Mouse (Mus musculus) gastrocnemius, postnatal 10 days (tissue): ENCODE measurements around the gene Cass4. TPM values are rescaled to one million over a fixed set of nuclear protein-coding genes. Genes with fewer than 3 reads are reported as not detected.

Experiments
- DNase-seq: peaks from one replicate; pipeline ENCODE4 v3.0.0; 2021; ENCODE audit warnings: mixed read lengths
- total RNA-seq, 2 experiments: library from RNA; stranded (reverse); gene quantifications; 2 replicates each; pipeline ENCODE4 v1.2.3; 2021

The Cass4 gene
- total RNA-seq, 2 experiments from 2014 or later: 0.26 to 0.41 TPM

GRCm38 (mm10) chr2:172440640-172441005, 47.0 kb downstream of the Cass4 start:
- no peak for DNase-seq

DNA sequence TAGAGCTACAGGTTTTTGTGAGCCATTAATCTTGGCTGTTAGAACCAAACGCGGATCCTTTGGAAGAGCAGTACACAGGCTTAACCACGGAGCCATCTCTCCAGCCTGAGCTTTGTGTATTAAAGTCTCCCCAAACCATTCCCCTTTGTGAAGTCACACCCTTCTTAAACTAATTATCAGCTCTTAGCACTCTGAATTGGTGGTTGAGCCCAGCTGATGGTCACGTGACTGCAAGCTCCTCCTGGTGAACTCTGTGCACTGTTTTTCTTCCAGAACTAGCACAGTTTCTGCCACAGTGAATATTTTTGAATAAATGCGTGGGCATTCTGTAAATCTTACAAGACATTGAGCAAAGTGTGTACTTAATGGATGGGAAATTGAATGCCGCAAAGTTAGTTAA, 47.6 kb downstream of the Cass4 start:
- no peak for DNase-seq

DNA sequence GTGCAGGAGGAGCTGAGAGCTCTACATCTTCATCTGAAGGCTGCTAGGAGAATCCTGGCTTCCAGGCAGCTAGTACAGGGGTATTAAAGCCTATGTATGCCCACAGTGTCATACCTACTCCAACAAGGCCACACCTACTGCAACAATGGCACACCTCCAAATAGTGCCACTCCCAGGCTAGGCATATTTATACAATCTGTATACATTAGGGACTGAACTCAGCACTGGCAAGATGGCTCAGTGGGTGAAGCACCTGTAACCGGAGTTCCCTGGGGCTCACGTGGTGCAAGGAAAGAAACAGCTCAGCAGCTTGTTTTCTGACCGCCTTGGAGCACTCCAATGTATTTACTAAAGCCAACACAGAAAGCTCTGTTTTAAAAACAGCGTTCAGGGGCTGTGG, 52.0 kb downstream of the Cass4 start:
- no peak for DNase-seq

DNA sequence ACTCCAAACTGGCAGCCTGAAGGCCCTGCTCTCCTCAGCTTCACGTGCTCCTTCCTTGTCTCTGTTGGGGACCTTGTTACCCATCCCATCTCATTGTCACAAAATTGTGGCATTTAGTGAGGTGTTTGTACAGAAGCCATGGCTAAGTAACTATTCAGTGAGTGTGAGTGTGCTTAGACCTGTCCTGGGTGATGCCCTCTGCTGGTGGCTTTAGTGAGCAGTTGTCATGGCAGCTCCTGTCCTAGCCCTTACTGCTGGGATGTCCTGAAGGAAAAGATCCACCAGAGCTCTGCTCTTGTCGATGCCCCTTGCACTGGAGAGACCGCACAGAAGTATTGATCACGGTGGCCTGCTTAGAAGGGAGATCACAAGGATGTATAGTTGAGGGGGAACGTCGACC, 53.7 kb downstream of the Cass4 start:
- no peak for DNase-seq

GRCm38 (mm10) chr2:172448329-172448728, 54.7 kb downstream of the Cass4 start:
- no peak for DNase-seq

GRCm38 (mm10) chr2:172450640-172451039, 57.0 kb downstream of the Cass4 start:
- peak; percentile 34 for DNase-seq

GRCm38 (mm10) chr2:172452031-172452430, 58.4 kb downstream of the Cass4 start:
- DNase-seq: no peak

DNA sequence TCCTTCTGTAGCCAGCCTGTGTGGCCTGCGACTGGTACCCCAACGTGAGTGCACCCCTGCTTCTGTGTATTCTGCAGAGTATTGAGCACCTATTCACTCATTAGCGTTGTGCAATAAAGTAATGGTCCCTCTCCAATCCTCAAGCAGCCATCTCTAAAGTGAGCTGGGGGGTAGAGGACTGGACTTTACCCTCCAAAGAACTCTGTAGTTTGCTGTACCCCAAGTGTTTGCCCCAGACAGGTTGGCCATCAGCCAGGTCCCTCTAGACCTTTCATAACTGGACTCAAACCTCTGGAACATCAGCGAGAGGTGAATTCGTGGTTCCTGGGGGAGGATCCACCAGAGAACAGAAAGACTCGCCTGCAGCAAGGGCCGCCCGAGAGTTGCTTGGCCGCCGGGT, 58.9 kb downstream of the Cass4 start:
- no peak for DNase-seq

DNA sequence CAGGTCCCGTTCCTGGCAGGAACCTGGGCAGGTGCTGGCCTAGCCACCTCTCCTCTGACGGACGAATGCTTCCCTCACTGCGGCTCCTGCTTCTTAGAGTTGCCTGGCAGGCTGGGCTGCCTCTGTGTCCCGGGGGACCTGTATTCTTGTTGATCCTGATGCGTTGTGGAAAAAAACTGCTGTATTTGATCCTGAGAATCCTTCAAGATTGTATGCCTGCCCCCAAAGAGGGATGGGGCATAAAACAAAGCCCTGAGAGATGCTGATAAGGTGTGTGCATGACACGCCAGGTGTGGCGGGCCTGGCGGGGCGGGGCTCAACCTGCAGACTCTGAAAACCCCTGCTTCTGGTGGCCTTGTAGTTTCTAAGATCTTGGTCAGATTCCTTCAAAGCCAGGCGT, 64.9 kb downstream of the Cass4 start, which contains the start of gene Gcnt7:
Gene Gcnt7 (minus strand): TSS at position 101 of the 400 bp plus-strand sequence.
- DNase-seq: no peak

DNA sequence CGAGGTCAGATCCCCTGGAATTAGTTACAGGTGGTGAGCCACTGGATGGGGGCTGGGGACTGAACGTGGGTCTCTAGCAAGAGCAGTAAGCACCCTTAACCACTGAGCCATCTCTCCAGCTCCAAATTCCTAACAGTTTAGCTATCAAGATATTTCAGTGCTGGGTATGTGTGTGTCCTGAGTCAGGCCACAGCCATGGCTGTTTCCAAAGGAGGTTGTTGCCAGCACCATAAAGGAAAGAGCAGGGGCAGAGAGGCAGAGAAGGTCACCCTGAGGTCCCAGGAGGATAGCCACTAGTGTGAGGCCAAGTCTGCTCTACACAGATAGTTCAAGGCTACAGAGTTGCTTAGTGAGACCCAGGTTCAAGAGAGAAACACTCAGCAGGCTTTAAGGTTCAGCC, 67.1 kb downstream of the Cass4 start:
- no peak for DNase-seq

- DNase-seq: no peak
Measured at GRCm38 (mm10) chr2:172462813-172463212, 69.2 kb downstream of the Cass4 start.

DNA sequence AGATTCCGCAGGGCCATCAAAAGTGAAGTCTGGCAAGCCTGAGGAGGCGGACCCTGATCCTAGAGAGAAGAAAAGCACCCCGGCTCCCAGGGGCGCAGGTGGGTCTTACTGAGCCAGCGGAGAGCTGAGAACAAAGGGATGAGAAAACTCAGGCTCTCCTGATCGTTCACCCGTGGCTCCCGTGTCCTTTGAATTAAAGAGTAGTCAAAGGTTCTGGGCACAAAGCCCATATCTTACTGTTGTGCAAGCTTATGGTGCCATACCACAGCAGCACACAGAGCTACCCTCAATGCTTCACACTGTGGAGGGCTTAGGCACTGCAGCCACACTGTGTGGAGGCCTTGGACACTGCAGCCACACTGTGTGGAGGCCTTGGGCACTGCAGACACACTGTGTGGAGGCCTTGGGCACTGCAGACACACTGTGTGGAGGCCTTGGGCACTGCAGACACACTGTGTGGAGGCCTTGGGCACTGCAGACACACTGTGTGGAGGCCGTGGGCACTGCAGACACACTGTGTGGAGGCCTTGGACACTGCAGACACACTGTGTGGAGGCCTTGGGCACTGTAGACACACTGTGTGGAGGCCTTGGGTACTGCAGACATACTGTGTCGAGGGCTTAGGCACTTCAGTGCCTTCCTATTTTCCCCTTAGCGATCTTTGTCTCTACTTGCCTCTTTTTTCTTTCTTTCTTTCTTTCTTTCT, 73.0 kb downstream of the Cass4 start:
- no peak for DNase-seq

- no peak for DNase-seq
Measured at GRCm38 (mm10) chr2:172467206-172467605, 73.6 kb downstream of the Cass4 start.

- no peak for DNase-seq
Measured at GRCm38 (mm10) chr2:172468346-172468819, 74.8 kb downstream of the Cass4 start.

DNA sequence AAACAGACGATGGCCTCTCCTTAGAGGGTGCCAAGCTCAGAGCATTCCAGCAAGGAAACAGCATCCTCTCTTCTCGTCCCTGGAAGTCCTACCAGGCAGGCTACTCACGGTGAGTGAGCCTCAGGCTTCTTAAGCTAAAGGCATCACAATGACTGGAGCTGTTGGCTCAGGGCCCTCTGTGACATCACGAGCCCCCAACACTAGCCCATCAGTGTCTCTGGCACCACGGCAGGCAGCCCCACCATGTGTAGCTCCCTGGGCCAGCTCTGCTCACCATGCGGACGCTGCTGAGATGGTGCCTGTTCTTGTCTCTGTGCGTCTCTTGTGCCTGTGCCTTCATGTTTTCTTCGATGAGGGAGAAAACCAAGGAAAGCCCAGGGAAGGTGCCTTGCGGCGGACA, 78.7 kb downstream of the Cass4 start, which contains the start of gene Fam209:
Gene Fam209 (plus strand): TSS at position 203 of the 400 bp plus-strand sequence.
- DNase-seq: no peak

DNA sequence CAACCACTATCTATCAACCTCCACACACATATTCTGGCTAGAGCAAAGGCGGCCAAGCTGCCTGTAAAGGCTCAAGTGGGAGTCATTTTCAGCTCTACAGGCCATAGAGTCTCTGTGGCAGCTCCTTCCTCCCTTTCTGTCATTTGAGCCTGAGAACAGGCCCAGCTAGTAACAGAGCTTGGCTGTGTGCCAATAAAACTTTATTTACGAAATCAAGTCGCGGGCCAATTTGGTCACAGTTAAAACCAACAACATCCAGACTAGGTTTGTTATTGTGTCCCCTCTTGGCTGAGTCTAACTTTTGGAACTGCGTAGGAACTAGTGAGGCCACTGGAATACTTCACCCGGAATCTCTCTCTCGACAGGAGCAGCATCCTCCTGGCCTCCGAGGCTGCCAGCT, 80.0 kb downstream of the Cass4 start:
- no peak for DNase-seq

GRCm38 (mm10) chr2:172474970-172475369, 81.4 kb downstream of the Cass4 start:
- no peak for DNase-seq

GRCm38 (mm10) chr2:172476707-172477260, 83.2 kb downstream of the Cass4 start:
- DNase-seq: no peak

GRCm38 (mm10) chr2:172477350-172477749, 83.8 kb downstream of the Cass4 start:
- no peak for DNase-seq

DNA sequence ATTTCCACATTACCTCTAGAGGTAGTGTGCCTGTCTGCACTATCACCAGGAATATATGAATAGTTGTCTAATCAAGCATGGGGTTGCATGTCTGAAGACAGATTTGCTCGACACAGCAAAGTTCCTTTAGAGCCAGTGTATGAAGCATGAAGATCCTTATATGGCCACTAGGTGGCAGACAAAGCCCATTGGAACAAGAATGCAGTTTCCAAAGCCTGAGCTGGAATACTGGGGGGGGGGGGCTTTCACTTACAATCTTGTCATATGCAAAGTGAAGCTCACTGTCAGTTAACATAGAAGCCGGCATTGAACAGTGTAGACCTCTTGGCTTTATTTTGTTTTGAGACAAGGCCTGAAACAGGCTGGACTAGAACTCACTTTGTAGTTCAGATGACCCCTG, 84.3 kb downstream of the Cass4 start:
- DNase-seq: no peak

DNA sequence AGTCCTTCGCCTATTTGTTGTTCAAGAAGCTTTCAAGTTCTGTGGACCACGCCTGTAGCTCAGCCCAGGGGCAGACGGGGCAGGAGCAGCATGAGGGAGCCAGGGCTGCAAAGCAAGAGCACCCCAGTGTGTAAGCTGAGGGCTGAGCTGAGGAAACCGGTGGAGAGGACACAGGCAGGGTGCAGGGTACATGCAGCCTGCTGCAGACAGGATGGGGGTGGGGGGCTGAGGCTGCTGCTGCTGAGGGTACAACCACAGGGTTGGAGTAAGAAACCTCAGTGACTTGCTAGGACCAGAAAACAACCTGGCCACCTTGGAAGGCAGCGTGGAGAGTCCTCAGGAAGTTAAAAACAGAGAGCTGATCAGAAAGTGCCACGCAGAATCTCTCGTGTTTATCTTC, 86.7 kb downstream of the Cass4 start:
- DNase-seq: no peak

GRCm38 (mm10) chr2:172481654-172482385, 88.2 kb downstream of the Cass4 start:
- DNase-seq: no peak
